Mouse (Mus musculus): Measurements from ENCODE around the gene Tstd1. TPM values are rescaled to one million over a fixed set of nuclear protein-coding genes. Genes with fewer than 3 reads are reported as not detected.

Tstd1 gene
- total RNA-seq, 1 experiment from 2014 or later: 4.7 TPM

DNA sequence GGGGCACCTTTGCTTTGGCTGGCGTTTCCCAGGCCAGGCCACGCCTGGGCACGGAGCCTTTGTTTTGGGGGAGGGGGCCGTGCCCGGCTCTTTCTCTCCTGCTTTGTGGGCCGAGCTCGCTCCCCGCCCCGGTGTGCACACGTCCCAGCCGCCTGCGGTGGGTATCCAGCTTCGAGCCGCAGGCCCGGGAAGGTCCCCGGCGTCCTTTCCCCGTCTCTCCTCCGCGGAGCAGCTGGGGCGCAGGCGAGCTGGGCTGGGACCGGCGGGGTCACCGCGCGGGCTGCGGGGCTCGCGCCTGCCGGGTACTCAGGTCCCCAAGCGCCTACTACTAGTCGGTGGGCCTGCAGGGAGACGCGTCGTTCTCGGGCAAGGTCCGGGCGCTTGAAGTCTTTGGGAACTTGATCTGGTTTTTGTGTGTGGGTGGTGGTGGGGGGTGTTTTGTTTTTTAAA is 7.2 kb upstream of the Tstd1 start:
- peak in 1 of 2 experiments; percentile 19; a peak in 1 of 4 replicates for ATAC-seq (replicated peaks in 1 of 2; ENCODE audit: insufficient read depth in 1 of 2, low FRiP score in 2 of 2, low TSS enrichment in 1 of 2, low read depth in 1 of 2, poor library complexity in 2 of 2, severe bottlenecking in 2 of 2)

GRCm38 (mm10) chr1:171412001-171412441 is 6.7 kb upstream of the Tstd1 start:
- peak; percentile 28 to 43 for ATAC-seq (replicated peaks in 1 of 2; ENCODE audit: insufficient read depth in 1 of 2, low FRiP score in 2 of 2, low TSS enrichment in 1 of 2, low read depth in 1 of 2, poor library complexity in 2 of 2, severe bottlenecking in 2 of 2)

- ATAC-seq (replicated peaks in 1 of 2; ENCODE audit: insufficient read depth in 1 of 2, low FRiP score in 2 of 2, low TSS enrichment in 1 of 2, low read depth in 1 of 2, poor library complexity in 2 of 2, severe bottlenecking in 2 of 2): no peak
Observed at GRCm38 (mm10) chr1:171412446-171412845, 6.2 kb upstream of the Tstd1 start.

DNA sequence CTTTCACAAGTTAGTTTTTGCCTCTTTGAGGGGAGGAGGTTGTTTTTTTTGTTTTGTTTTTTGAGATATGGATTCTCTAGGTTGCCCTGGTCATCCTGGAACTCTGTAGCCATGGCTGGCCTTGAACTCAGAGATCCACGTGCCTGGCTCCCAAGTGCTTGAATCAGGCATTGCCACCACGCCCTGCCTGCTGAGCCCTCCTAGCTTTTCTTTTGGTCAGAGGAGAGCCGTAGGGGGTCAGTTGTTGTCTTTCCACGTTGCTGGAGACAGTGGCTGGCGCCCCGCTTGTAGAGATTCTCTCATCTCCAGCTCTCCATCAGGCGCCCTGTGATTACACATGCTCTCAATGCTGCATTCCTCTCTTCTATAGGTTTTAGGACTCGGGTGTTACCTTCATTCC is 5.1 kb upstream of the Tstd1 start:
- ATAC-seq (replicated peaks in 1 of 2; ENCODE audit: insufficient read depth in 1 of 2, low FRiP score in 2 of 2, low TSS enrichment in 1 of 2, low read depth in 1 of 2, poor library complexity in 2 of 2, severe bottlenecking in 2 of 2): no peak

GRCm38 (mm10) chr1:171419291-171419882 is 715 bp downstream of the Tstd1 start:
- no peak for ATAC-seq (replicated peaks in 1 of 2; ENCODE audit: insufficient read depth in 1 of 2, low FRiP score in 2 of 2, low TSS enrichment in 1 of 2, low read depth in 1 of 2, poor library complexity in 2 of 2, severe bottlenecking in 2 of 2)

- ATAC-seq (replicated peaks in 1 of 2; ENCODE audit: insufficient read depth in 1 of 2, low FRiP score in 2 of 2, low TSS enrichment in 1 of 2, low read depth in 1 of 2, poor library complexity in 2 of 2, severe bottlenecking in 2 of 2): no peak
Observed at GRCm38 (mm10) chr1:171419905-171420304, 1.2 kb downstream of the Tstd1 start.

DNA sequence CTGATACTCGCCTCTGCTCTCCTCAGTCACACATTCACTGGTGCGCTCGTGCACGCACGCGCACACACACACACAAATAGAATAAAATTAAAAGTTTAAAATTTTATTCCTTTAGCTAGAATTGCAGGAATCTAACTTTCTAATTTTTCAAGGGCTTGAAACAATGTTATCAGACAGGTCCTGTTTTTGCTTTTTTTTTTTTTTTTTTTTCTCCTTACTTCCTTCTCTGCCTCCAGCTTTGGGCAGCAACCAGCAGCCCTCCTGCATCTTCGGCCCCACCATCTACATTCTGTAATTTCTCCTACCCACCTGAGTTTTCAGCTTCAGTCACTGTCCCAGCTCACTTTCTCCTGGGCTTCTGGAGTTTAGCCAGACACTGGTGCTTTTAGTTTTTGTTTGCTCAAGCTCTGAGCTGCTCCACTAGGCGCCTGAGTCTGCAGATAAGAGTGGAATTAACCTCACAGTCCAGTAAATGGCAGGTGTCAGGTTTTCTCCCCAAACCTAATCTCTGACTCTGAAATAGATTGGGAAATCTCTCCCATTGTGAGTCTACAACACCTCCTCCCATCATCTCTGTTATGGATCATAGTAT is 3.9 kb downstream of the Tstd1 start:
- ATAC-seq (replicated peaks in 1 of 2; ENCODE audit: insufficient read depth in 1 of 2, low FRiP score in 2 of 2, low TSS enrichment in 1 of 2, low read depth in 1 of 2, poor library complexity in 2 of 2, severe bottlenecking in 2 of 2): no peak

- ATAC-seq (replicated peaks in 1 of 2; ENCODE audit: insufficient read depth in 1 of 2, low FRiP score in 2 of 2, low TSS enrichment in 1 of 2, low read depth in 1 of 2, poor library complexity in 2 of 2, severe bottlenecking in 2 of 2): no peak
Observed at GRCm38 (mm10) chr1:171424638-171425037, 6.0 kb downstream of the Tstd1 start.

DNA sequence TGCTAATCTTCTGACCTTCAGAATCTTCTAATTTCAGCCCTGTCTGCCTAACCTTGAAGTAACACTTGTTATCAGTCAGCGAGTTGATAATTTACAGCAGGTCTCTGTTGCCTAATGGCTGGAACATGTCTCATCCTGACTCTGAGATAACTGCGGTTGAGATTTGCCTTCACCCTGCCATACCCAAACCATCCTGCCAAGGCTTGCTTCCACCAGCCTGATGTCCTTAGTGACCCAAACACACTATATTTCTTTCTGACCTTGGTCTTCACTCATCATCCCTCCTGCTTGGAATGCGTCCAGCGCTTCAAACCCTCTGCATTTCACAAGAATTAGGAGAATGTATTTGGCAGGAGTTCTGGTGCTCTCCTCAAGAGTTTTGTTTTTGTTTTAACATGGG is 6.5 kb downstream of the Tstd1 start:
- ATAC-seq (replicated peaks in 1 of 2; ENCODE audit: insufficient read depth in 1 of 2, low FRiP score in 2 of 2, low TSS enrichment in 1 of 2, low read depth in 1 of 2, poor library complexity in 2 of 2, severe bottlenecking in 2 of 2): no peak

- no peak for ATAC-seq (replicated peaks in 1 of 2; ENCODE audit: insufficient read depth in 1 of 2, low FRiP score in 2 of 2, low TSS enrichment in 1 of 2, low read depth in 1 of 2, poor library complexity in 2 of 2, severe bottlenecking in 2 of 2)
Observed at GRCm38 (mm10) chr1:171432158-171432557, 13.5 kb downstream of the Tstd1 start.

DNA sequence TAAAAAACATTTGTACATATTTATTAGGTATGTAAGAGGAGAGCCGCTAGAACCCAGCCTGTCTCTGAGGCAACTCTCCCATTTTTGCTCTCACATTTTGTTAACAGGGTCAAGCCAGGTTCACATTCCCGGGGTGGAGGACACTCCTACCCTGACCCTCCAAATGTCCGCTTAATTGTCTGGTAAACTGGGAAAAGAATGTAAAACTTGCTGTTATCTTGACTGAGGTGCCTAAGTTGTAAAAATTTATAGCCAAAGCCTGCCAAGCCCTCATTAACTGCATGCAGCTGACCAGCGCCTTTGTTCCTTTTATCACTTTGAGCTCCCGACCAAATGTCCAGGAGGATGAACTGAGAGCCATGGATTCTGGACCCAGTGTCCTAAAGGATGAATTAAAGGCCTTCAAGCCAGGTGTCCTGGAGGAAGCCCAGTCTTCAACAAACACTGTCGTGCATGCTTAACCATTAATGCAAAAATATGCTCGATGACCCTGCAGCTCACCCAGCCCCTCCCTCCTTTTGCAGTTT is 16.7 kb downstream of the Tstd1 start:
- no peak for ATAC-seq (replicated peaks in 1 of 2; ENCODE audit: insufficient read depth in 1 of 2, low FRiP score in 2 of 2, low TSS enrichment in 1 of 2, low read depth in 1 of 2, poor library complexity in 2 of 2, severe bottlenecking in 2 of 2)

DNA sequence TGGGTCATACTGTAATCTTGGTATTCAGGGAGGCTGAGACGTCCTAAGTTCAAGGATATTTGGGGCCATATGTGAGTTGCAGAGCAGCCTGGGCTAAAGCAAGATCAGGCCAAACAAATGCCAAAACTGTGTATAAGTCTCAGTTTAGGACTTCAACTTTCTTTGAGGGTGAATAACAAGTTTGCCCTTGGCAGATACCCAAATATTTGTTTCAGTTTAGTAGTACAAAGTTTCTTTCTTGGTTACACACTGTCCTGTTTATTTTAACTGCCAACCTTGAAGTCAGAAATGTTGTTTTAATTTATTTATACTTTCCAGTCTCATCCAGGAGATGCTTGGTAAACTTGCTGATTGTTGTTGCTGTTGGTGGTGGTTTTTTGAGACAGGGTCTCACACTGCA is 17.3 kb downstream of the Tstd1 start:
- ATAC-seq (replicated peaks in 1 of 2; ENCODE audit: insufficient read depth in 1 of 2, low FRiP score in 2 of 2, low TSS enrichment in 1 of 2, low read depth in 1 of 2, poor library complexity in 2 of 2, severe bottlenecking in 2 of 2): no peak

DNA sequence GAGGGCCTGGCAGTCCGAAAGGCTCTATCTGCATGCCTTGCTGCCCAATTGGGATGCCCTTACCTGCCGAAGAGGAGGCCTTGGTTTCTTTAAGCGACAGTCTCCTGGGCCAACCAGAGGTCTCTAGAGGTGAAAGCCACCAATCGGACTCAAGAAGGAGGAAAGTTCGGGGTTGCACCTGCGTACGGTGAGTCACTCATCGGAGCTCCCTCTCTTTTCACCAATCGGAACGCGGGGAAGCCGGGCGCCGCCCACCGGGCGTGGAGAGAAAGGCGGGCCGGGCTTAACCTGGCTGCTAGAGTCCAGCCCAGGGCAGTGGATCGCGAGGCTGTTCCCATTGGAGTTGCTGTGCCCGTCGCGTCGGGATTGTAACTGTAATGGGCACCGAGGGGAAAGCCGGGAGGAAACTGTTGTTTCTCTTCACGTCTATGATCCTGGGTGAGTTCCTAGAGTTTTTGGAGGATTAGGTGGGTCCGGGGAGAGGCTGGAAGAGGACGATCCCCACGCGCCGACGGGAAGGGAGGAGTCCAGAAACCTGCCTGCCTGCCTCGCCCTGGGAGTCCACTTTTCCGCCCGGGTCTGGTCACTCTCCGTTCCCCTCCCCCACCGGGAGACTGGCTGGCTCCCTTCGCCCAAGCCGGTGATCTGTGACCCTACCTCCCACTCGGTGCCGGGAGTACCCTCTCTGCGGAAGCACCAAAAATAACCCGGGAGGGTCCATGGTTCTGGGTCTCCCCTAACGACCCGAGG is 18.8 kb downstream of the Tstd1 start, which contains the start of gene F11r:
F11r (plus strand) TSS at position 272 of the 750 bp plus-strand sequence.
- ATAC-seq (replicated peaks in 1 of 2; ENCODE audit: insufficient read depth in 1 of 2, low FRiP score in 2 of 2, low TSS enrichment in 1 of 2, low read depth in 1 of 2, poor library complexity in 2 of 2, severe bottlenecking in 2 of 2): peak; percentile 72 to 74

- no peak for ATAC-seq (replicated peaks in 1 of 2; ENCODE audit: insufficient read depth in 1 of 2, low FRiP score in 2 of 2, low TSS enrichment in 1 of 2, low read depth in 1 of 2, poor library complexity in 2 of 2, severe bottlenecking in 2 of 2)
Observed at GRCm38 (mm10) chr1:171438014-171438670, 19.5 kb downstream of the Tstd1 start.

DNA sequence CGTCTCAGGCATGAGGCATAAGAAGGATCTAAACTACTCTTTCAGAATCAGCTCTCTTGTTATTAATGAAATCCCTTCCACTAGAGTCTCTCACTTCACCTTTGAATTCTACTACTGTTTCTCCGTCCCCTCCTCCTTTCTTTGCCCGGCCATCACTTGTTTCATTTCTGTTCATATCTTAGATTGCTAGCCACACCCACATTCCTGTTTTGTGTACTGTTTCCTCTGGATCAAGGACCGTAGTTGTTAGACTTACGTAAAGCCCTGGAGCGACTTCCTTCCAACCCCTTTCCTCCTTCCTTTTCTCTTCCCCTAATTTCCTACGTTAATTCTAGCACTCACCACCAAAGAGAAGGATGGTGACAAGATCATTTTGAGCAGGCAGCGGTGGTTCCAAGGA is 20.4 kb downstream of the Tstd1 start:
- no peak for ATAC-seq (replicated peaks in 1 of 2; ENCODE audit: insufficient read depth in 1 of 2, low FRiP score in 2 of 2, low TSS enrichment in 1 of 2, low read depth in 1 of 2, poor library complexity in 2 of 2, severe bottlenecking in 2 of 2)

DNA sequence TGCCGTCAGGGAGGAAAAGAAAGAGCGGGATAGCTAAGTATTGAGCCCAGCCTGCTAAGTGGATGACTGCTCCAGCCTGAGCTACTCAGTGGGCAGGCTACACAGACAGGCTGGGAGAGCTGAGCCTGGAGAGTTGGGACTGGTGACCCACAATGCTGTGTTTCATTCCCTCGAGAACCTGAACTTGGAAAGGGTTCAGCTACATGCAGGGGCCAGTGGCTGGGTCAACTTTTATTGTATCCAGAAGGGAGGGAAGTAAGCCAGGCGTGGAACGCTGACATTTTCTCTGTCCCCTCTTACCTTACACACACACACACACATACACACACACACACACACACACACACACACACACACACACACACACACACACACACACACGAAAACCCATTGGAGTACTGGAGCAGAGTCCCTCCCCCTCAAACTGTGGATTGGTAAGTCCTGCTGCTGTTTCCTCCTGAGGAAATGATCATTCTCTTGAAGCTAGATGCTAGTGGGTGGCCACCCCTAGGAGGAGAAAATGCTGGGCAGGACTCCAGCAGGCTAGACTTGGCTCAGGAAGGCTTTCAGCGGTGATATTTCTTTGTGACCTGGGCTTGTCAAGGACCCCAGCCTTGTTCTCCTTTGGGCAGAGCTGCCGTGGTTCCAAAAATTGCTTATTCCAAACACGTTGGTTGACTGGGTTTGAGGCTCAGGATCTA is 21.5 kb downstream of the Tstd1 start:
- peak; percentile 33 to 56 for ATAC-seq (replicated peaks in 1 of 2; ENCODE audit: insufficient read depth in 1 of 2, low FRiP score in 2 of 2, low TSS enrichment in 1 of 2, low read depth in 1 of 2, poor library complexity in 2 of 2, severe bottlenecking in 2 of 2)

Data from hematopoietic stem cell, adult 5-6 weeks (primary cell).